Mouse (Mus musculus) ES-Bruce4 (cell line): ENCODE results near the gene Gm47995. TPM values are rescaled to one million over a fixed set of nuclear protein-coding genes. Genes with fewer than 3 reads are reported as not detected.
A peak's percentile ranks its signal among the peaks of the same experiment; 100 is the strongest.

Experiments
- H3K27ac ChIP-seq: 2 replicates; pipeline ENCODE4 v1.5.1; 2012; ENCODE audit warnings: low read length, inconsistent platforms; ENCODE audit not compliant: insufficient read depth
- H3K27me3 ChIP-seq: 2 replicates; pipeline ENCODE4 v1.6.1; 2012; ENCODE audit warnings: mild to moderate bottlenecking, low read length, inconsistent platforms; ENCODE audit not compliant: control insufficient read depth, poor library complexity, insufficient read depth, severe bottlenecking
- H3K36me3 ChIP-seq: 2 replicates; pipeline ENCODE4 v1.6.1; 2012; ENCODE audit warnings: inconsistent platforms, mild to moderate bottlenecking, low read length, moderate library complexity; ENCODE audit not compliant: control insufficient read depth, poor library complexity, insufficient read depth, severe bottlenecking
- H3K4me1 ChIP-seq: one replicate; pipeline ENCODE4 v1.8.1; 2011; ENCODE audit warnings: low read length; ENCODE audit not compliant: control insufficient read depth, insufficient read depth
- H3K4me3 ChIP-seq: 2 replicates; pipeline ENCODE4 v1.5.1; 2011; ENCODE audit warnings: low read depth, mild to moderate bottlenecking, low read length
- H3K9ac ChIP-seq: 2 replicates; pipeline ENCODE4 v1.6.1; 2012; ENCODE audit warnings: low read depth, mild to moderate bottlenecking, inconsistent platforms; ENCODE audit not compliant: poor library complexity, severe bottlenecking
- H3K9me3 ChIP-seq: replicated peaks from 2 replicates; pipeline ENCODE4 v1.6.1; 2012; ENCODE audit warnings: mild to moderate bottlenecking, low read length, inconsistent platforms; ENCODE audit not compliant: control insufficient read depth, poor library complexity, insufficient read depth, severe bottlenecking
- CTCF ChIP-seq: IDR thresholded peaks from one replicate; pipeline ENCODE4 v1.8.1; 2011; ENCODE audit warnings: low read depth, low read length
- EP300 ChIP-seq: IDR thresholded peaks from 2 replicates; pipeline ENCODE4 v1.6.1; 2011; ENCODE audit warnings: low read depth, low read length; ENCODE audit not compliant: insufficient read depth
- POLR2A ChIP-seq: IDR thresholded peaks from one replicate; pipeline ENCODE4 v1.8.1; 2011; ENCODE audit warnings: low read length; ENCODE audit not compliant: insufficient read depth
- polyA plus RNA-seq: library from polyadenylated mRNA; stranded (reverse); fragments of >200 nt; gene quantifications from 2 replicates; pipeline ENCODE4 v1.2.4, GENCODE M21; 2011; ENCODE audit warnings: low read depth; ENCODE audit not compliant: missing spikeins, insufficient read depth, insufficient read length

Gm47995 gene
- polyA plus RNA-seq, 1 experiment = not detected

DNA sequence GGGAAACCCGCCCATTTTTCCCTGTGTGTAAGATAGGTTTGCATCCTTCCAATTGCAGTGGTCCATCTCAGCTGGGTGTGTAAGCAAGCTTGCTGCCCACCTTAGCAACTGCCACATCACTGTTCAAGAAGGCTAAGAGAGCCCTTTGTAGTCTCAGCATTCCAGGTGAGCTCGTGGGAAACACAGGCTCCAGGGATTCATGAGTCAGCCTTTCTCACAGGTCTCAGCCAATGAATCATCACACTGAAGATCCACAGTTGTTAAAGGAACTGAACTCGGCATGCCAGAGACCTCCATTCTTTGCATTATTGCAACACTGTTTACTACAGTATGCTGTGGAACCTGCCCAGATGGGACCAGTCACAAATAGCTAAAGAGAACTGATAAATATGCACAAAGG, 29.6 kb upstream of the Gm47995 start:
- H3K27ac ChIP-seq = no peak overlapping the region
- no peak overlapping the region for H3K4me3 ChIP-seq
- H3K36me3 ChIP-seq = no peaks in the 10 kb centered on the region
- no peaks in the 10 kb centered on the region for H3K9me3 ChIP-seq
- no peak overlapping the region for H3K9ac ChIP-seq
- TF ChIP-seq POLR2A (no peak), CTCF (no peak), EP300 (no peak)
- no peaks in the 10 kb centered on the region for H3K27me3 ChIP-seq
- H3K4me1 ChIP-seq = no peaks in the 10 kb centered on the region

- Histone ChIP-seq H3K36me3 (no peaks in the 10 kb centered on the region), H3K4me1 (no peaks in the 10 kb centered on the region), H3K27ac (no peak overlapping the region), H3K9me3 (no peaks in the 10 kb centered on the region), H3K27me3 (no peaks in the 10 kb centered on the region), H3K4me3 (no peak overlapping the region), H3K9ac (no peak overlapping the region)
- TF ChIP-seq POLR2A (no peak), CTCF (no peak), EP300 (no peak)
Measured at GRCm38 (mm10) chr1:151171572-151172461, 26.4 kb upstream of the Gm47995 start.

GRCm38 (mm10) chr1:151177030-151177936, 21.0 kb upstream of the Gm47995 start:
- H3K4me3 ChIP-seq = no peak overlapping the region
- no peak overlapping the region for H3K9ac ChIP-seq
- H3K27ac ChIP-seq = peak overlapping the region; percentile 68
- no peaks in the 10 kb centered on the region for H3K4me1 ChIP-seq
- no peaks in the 10 kb centered on the region for H3K9me3 ChIP-seq
- H3K27me3 ChIP-seq = no peaks in the 10 kb centered on the region
- H3K36me3 ChIP-seq = no peaks in the 10 kb centered on the region
- TF ChIP-seq EP300 = peak; percentile 31; the same call in 1 of the 2 replicates
- TF ChIP-seq POLR2A = no peak

- Histone ChIP-seq H3K27me3 (no peaks in the 10 kb centered on the region), H3K36me3 (no peaks in the 10 kb centered on the region), H3K27ac (peak overlapping the region; percentile 68), H3K9ac (no peak overlapping the region), H3K4me3 (no peak overlapping the region), H3K4me1 (no peaks in the 10 kb centered on the region), H3K9me3 (no peaks in the 10 kb centered on the region)
- no peak for TF ChIP-seq POLR2A
- TF ChIP-seq CTCF = no peak
- no peak for TF ChIP-seq EP300
Measured at GRCm38 (mm10) chr1:151177937-151178271, 20.3 kb upstream of the Gm47995 start.

GRCm38 (mm10) chr1:151178505-151179083, 19.7 kb upstream of the Gm47995 start:
- Histone ChIP-seq H3K9me3 (no peaks in the 10 kb centered on the region), H3K36me3 (no peaks in the 10 kb centered on the region), H3K9ac (no peak overlapping the region), H3K4me3 (no peak overlapping the region), H3K27me3 (no peaks in the 10 kb centered on the region), H3K27ac (no peak overlapping the region), H3K4me1 (no peaks in the 10 kb centered on the region)
- TF ChIP-seq EP300 (no peak), CTCF (no peak), POLR2A (no peak)
